Mouse (Mus musculus): ENCODE data around the gene Gm11111. TPM values are rescaled to one million over a fixed set of nuclear protein-coding genes. Genes with fewer than 3 reads are reported as not detected.

Gm11111 gene
- polyA plus RNA-seq, 1 experiment from 2014 or later = not detected

DNA sequence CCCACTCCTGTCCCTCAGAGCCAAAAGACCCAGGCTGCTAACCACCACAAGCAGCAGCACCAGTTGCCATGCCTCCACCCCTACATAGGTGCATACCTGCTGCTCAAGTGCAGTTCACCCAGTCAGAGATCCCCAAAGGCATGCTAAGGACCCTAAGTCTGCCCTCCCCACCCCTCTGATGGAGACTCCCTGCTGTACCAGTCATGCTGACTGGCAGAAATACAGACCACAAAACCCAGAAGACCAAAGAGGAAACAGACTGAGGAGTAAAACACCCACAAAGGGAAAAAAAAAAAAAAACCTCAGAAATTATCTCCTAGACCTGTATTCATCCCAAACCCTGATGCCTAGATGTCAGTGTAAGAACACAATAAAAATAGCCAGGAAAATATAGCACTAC, 33.4 kb downstream of the Gm11111 start:
- Histone ChIP-seq H3K4me1 (0 out of 2 replicates have a peak, but pooled peaks cover 1% of the 10 kb centered on the region), H3K27ac (no peak overlapping the region), H3K4me2 (no peak overlapping the region), H3K36me3 (no peaks in the 10 kb centered on the region), H3K27me3 (no peaks in the 10 kb centered on the region), H3K4me3 (no peak overlapping the region), H3K9me3 (no peaks in the 10 kb centered on the region), H3K9ac (no peak overlapping the region)
- ATAC-seq (ENCODE audit: insufficient number of reproducible peaks, insufficient read depth, low FRiP score, low TSS enrichment, low read depth) = no peak

Other genes starting within 250 kb of the Gm11111 start
- gene Cfap299, start 223.4 kb upstream of the Gm11111 start, polyA plus RNA-seq (2015; fragmentation: Nextera tagmentation; extraction: Ambion mirVana) = 0.95 and 1.2 TPM in 2 replicates

Data from embryonic facial prominence, embryonic 13.5 days (tissue).